ENCODE assay signal across 11 mouse cellular contexts in genomic region chr11:75529771-75530170, GRCm38 (mm10). TPM values are rescaled to one million over a fixed set of nuclear protein-coding genes. Genes with fewer than 3 reads are reported as not detected.
DNase-seq lines count a peak whose midpoint lies in the region; ATAC-seq and TF ChIP-seq lines count a peak whose summit lies in the region.
"Had no signal": no experiment of that assay in that cellular context is flagged by ENCODE, and none has a peak within 500 bp of the region (broad histone marks: within the 10 kb centered on the region; RNA-seq: fewer than 3 reads in every experiment).

No protein-coding gene starts in this region.

- no peak overlapping the region for H3K4me3 ChIP-seq in hindbrain, embryonic 12.5 days
- no peak overlapping the region for H3K4me3 ChIP-seq in hindbrain, embryonic 10.5 days
- H3K4me3 ChIP-seq in midbrain, embryonic 12.5 days: no peak overlapping the region
- H3K4me3 ChIP-seq in midbrain, embryonic 11.5 days (ENCODE audit: low read depth, low read length): no peak overlapping the region
- H3K4me3 ChIP-seq in MEL (ENCODE audit: control insufficient read depth in 1 of 2, insufficient read depth in 1 of 2, low read depth in 2 of 2, low read length in 2 of 2): no peak overlapping the region
- H3K4me3 ChIP-seq in midbrain, postnatal 0 days (ENCODE audit: low read depth, low read length): no peak overlapping the region

- H3K4me2 ChIP-seq in hindbrain, embryonic 12.5 days (replicated peaks): no peak overlapping the region
- 0 out of 2 replicates have a peak overlapping the region, but pooled peaks have one; percentile 88 for H3K4me2 ChIP-seq in midbrain, embryonic 12.5 days (replicated peaks)
- H3K4me2 ChIP-seq in midbrain, embryonic 11.5 days: no peak overlapping the region
- peak overlapping the region; percentile 96; the same call in 1 of the 2 replicates for H3K4me2 ChIP-seq in midbrain, postnatal 0 days (ENCODE audit: low read depth, low read length, poor library complexity, severe bottlenecking)

- no peaks in the 10 kb centered on the region for H3K9me3 ChIP-seq in hindbrain, embryonic 12.5 days (replicated peaks)
- H3K9me3 ChIP-seq in hindbrain, embryonic 10.5 days: no peaks in the 10 kb centered on the region
- no peaks in the 10 kb centered on the region for H3K9me3 ChIP-seq in midbrain, embryonic 12.5 days
- no peaks in the 10 kb centered on the region for H3K9me3 ChIP-seq in midbrain, embryonic 11.5 days (ENCODE audit: control insufficient read depth, low read length)
- no peaks in the 10 kb centered on the region for H3K9me3 ChIP-seq in MEL (replicated peaks; ENCODE audit: insufficient read depth, low read length)
- H3K9me3 ChIP-seq in midbrain, postnatal 0 days (ENCODE audit: low read length): no peaks in the 10 kb centered on the region
- H3K9me3 ChIP-seq: G1E; heart, embryonic 10.5 days had no signal

- no peak for ATAC-seq in hindbrain, embryonic 12.5 days (ENCODE audit: low FRiP score)
- ATAC-seq in midbrain, embryonic 12.5 days (ENCODE audit: low FRiP score, low read depth): no peak
- ATAC-seq in midbrain, embryonic 11.5 days (ENCODE audit: low FRiP score): no peak
- no peak for ATAC-seq in midbrain, postnatal 0 days (ENCODE audit: low FRiP score)

- no peak overlapping the region for H3K27ac ChIP-seq in hindbrain, embryonic 12.5 days
- no peak overlapping the region for H3K27ac ChIP-seq in hindbrain, embryonic 10.5 days
- no peak overlapping the region for H3K27ac ChIP-seq in midbrain, embryonic 12.5 days (replicated peaks)
- no peak overlapping the region for H3K27ac ChIP-seq in midbrain, embryonic 11.5 days (ENCODE audit: low read depth, low read length)
- no peak overlapping the region for H3K27ac ChIP-seq in MEL (ENCODE audit: control insufficient read depth, low read depth, low read length)
- H3K27ac ChIP-seq in midbrain, postnatal 0 days (ENCODE audit: low read depth, low read length): peak overlapping the region; percentile 99

- DNase-seq in hindbrain, embryonic 10.5 days (ENCODE audit: low spot score): no peak
- DNase-seq in midbrain, embryonic 11.5 days (ENCODE audit: low spot score, missing footprints): no peak
- no peak for DNase-seq in MEL (ENCODE audit: low read depth, low spot score)
- DNase-seq in midbrain, postnatal 0 days (ENCODE audit: low spot score): no peak
- no peak for DNase-seq in layer of hippocampus, adult 11-12 months (ENCODE audit: low spot score)

- no peaks in the 10 kb centered on the region for H3K27me3 ChIP-seq in hindbrain, embryonic 12.5 days
- 0 out of 2 replicates have a peak, but pooled peaks cover 8% of the 10 kb centered on the region for H3K27me3 ChIP-seq in hindbrain, embryonic 10.5 days (ENCODE audit: insufficient read depth, poor library complexity, severe bottlenecking)
- H3K27me3 ChIP-seq in midbrain, embryonic 12.5 days: no peaks in the 10 kb centered on the region; the same call in 1 of the 2 replicates
- no peaks in the 10 kb centered on the region for H3K27me3 ChIP-seq in midbrain, embryonic 11.5 days (ENCODE audit: control insufficient read depth, insufficient read depth, low read length)
- no peaks in the 10 kb centered on the region for H3K27me3 ChIP-seq in MEL (ENCODE audit: control insufficient read depth in 1 of 2, insufficient read depth in 2 of 2, low read length in 2 of 2)
- no peaks in the 10 kb centered on the region for H3K27me3 ChIP-seq in midbrain, postnatal 0 days (ENCODE audit: insufficient read depth, low read length)
- H3K27me3 ChIP-seq: CH12.LX had no signal

- no peaks in the 10 kb centered on the region for H3K36me3 ChIP-seq in hindbrain, embryonic 12.5 days
- no peaks in the 10 kb centered on the region for H3K36me3 ChIP-seq in hindbrain, embryonic 10.5 days
- no peaks in the 10 kb centered on the region for H3K36me3 ChIP-seq in midbrain, embryonic 12.5 days
- H3K36me3 ChIP-seq in midbrain, embryonic 11.5 days (ENCODE audit: control insufficient read depth, insufficient read depth, low read length): no peaks in the 10 kb centered on the region
- H3K36me3 ChIP-seq in MEL (ENCODE audit: control insufficient read depth in 1 of 2, insufficient read depth in 2 of 2, low read length in 2 of 2): peaks cover 0 to 20% of the 10 kb centered on the region in 2 experiments; a peak in 2 of 4 replicates
- H3K36me3 ChIP-seq in midbrain, postnatal 0 days (ENCODE audit: insufficient read depth, low read length): no peaks in the 10 kb centered on the region
- H3K36me3 ChIP-seq: G1E had no signal

- H3K79me2 ChIP-seq in MEL (ENCODE audit: control insufficient read depth, insufficient read depth, low read length, poor library complexity): peaks cover 10% of the 10 kb centered on the region

- H3K9ac ChIP-seq in hindbrain, embryonic 12.5 days: peak overlapping the region; percentile 4; the same call in 1 of the 2 replicates
- H3K9ac ChIP-seq in midbrain, embryonic 12.5 days (replicated peaks): no peak overlapping the region
- H3K9ac ChIP-seq in midbrain, embryonic 11.5 days (ENCODE audit: low read length): no peak overlapping the region
- H3K9ac ChIP-seq in MEL (ENCODE audit: control insufficient read depth, low read depth, low read length, poor library complexity, severe bottlenecking): no peak overlapping the region
- no peak overlapping the region for H3K9ac ChIP-seq in midbrain, postnatal 0 days (replicated peaks; ENCODE audit: low read length, poor library complexity, severe bottlenecking)

- no peak for TF ChIP-seq CTCF in MEL (IDR thresholded peaks at IDR 0.05 in 2 of 3, conservative IDR thresholded peaks at IDR 0.05 in 1 of 3; ENCODE audit: control insufficient read depth in 1 of 3, insufficient read depth in 1 of 3, low read depth in 2 of 3, low read length in 3 of 3, poor library complexity in 1 of 3, severe bottlenecking in 1 of 3)
- TF ChIP-seq CTCF in midbrain, postnatal 0 days (IDR thresholded peaks at IDR 0.05): no peak

- 51% methylated on average over 4 of the region's 4 CpGs for WGBS in hindbrain, embryonic 12.5 days
- 59% methylated on average over 4 of the region's 4 CpGs for whole genome bisulfite sequencing in hindbrain, embryonic 10.5 days
- WGBS in midbrain, embryonic 12.5 days: 58% methylated on average over 4 of the region's 4 CpGs
- 52% methylated on average over 4 of the region's 4 CpGs for WGBS in midbrain, embryonic 11.5 days
- 54% methylated on average over 4 of the region's 4 CpGs for WGBS in midbrain, postnatal 0 days

- TF ChIP-seq RAD21 in MEL (IDR thresholded peaks at IDR 0.05; ENCODE audit: low read depth, low read length): no peak

- TF ChIP-seq POLR2A in MEL (IDR thresholded peaks at IDR 0.05; ENCODE audit: control insufficient read depth in 1 of 2, insufficient read depth in 1 of 2, low read depth in 1 of 2, low read length in 2 of 2, poor library complexity in 1 of 2): no peak

- peak; percentile 42 to 44; a peak in 2 of 4 replicates for TF ChIP-seq EP300 in MEL (IDR thresholded peaks at IDR 0.05; ENCODE audit: low read depth in 1 of 2, low read length in 2 of 2)

- H3K4me1 ChIP-seq in hindbrain, embryonic 12.5 days: peaks cover 18% of the 10 kb centered on the region
- H3K4me1 ChIP-seq in hindbrain, embryonic 10.5 days (replicated peaks): peaks cover 27% of the 10 kb centered on the region
- peaks cover 13% of the 10 kb centered on the region for H3K4me1 ChIP-seq in midbrain, embryonic 12.5 days
- H3K4me1 ChIP-seq in midbrain, embryonic 11.5 days (ENCODE audit: control insufficient read depth, insufficient read depth, low read length): peaks cover 5% of the 10 kb centered on the region
- peaks cover 3 to 25% of the 10 kb centered on the region in 2 experiments for H3K4me1 ChIP-seq in MEL (ENCODE audit: control insufficient read depth in 1 of 2, insufficient read depth in 2 of 2, low read length in 2 of 2)
- peaks cover 10% of the 10 kb centered on the region for H3K4me1 ChIP-seq in midbrain, postnatal 0 days (ENCODE audit: insufficient read depth, low read length)

RNA-seq across cellular contexts. Expression of gene Slc43a2, which starts 1.7 kb away (rescaled TPM):
- 15.9 and 16.5 TPM in 2 replicates for polyA plus RNA-seq in hindbrain, embryonic 12.5 days (2016; fragmentation: Nextera tagmentation; extraction: Ambion mirVana)
- polyA plus RNA-seq in hindbrain, embryonic 10.5 days (2016; fragmentation: Nextera tagmentation; extraction: Ambion mirVana): 5.2 and 7.1 TPM in 2 replicates
- polyA plus RNA-seq in midbrain, embryonic 12.5 days (2016; fragmentation: Nextera tagmentation; extraction: Ambion mirVana): 12.7 and 15.4 TPM in 2 replicates
- polyA plus RNA-seq in midbrain, embryonic 11.5 days (2014; fragmentation: Nextera tagmentation; extraction: Ambion mirVana): 3.3 and 3.7 TPM in 2 replicates
- total RNA-seq in MEL (2012; rRNA removed): 4.9 and 5.9 TPM in 2 replicates
- polyA plus RNA-seq in MEL (2012; ENCODE audit: insufficient read depth in 1 of 2, insufficient read length in 2 of 2, low read depth in 1 of 2, low replicate concordance in 2 of 2, missing spikeins in 1 of 2): 1 to 10 TPM in 1 of 2 experiments, not detected in 1; 8.4 TPM
- 34.3 and 34.5 TPM in 2 replicates for total RNA-seq in midbrain, postnatal 0 days (2014; rRNA removed)
- polyA plus RNA-seq in midbrain, postnatal 0 days (2015; fragmentation: Nextera tagmentation; extraction: Ambion mirVana): 17.0 and 20.4 TPM in 2 replicates

RNA-seq across cellular contexts. Expression of gene Scarf1, which starts 16.4 kb away (rescaled TPM):
- polyA plus RNA-seq in hindbrain, embryonic 12.5 days (2016; fragmentation: Nextera tagmentation; extraction: Ambion mirVana): 5.7 and 5.8 TPM in 2 replicates
- polyA plus RNA-seq in hindbrain, embryonic 10.5 days (2016; fragmentation: Nextera tagmentation; extraction: Ambion mirVana): 4.9 and 6.4 TPM in 2 replicates
- polyA plus RNA-seq in midbrain, embryonic 12.5 days (2016; fragmentation: Nextera tagmentation; extraction: Ambion mirVana): 4.7 TPM in 2 replicates
- 2.9 and 3.4 TPM in 2 replicates for polyA plus RNA-seq in midbrain, embryonic 11.5 days (2014; fragmentation: Nextera tagmentation; extraction: Ambion mirVana)
- 0.10 and 0.15 TPM in 2 replicates for total RNA-seq in MEL (2012; rRNA removed)
- under 1 TPM in 1 of 2 experiments, not detected in 1; 0.28 TPM for polyA plus RNA-seq in MEL (2012; ENCODE audit: insufficient read depth in 1 of 2, insufficient read length in 2 of 2, low read depth in 1 of 2, low replicate concordance in 2 of 2, missing spikeins in 1 of 2)
- total RNA-seq in midbrain, postnatal 0 days (2014; rRNA removed): 3.6 and 3.8 TPM in 2 replicates
- polyA plus RNA-seq in midbrain, postnatal 0 days (2015; fragmentation: Nextera tagmentation; extraction: Ambion mirVana): 3.0 and 3.5 TPM in 2 replicates

RNA-seq across cellular contexts. Expression of gene Rilp, which starts 19.9 kb away (rescaled TPM):
- 0.68 and 0.75 TPM in 2 replicates for polyA plus RNA-seq in hindbrain, embryonic 12.5 days (2016; fragmentation: Nextera tagmentation; extraction: Ambion mirVana)
- 0.35 and 0.65 TPM in 2 replicates for polyA plus RNA-seq in hindbrain, embryonic 10.5 days (2016; fragmentation: Nextera tagmentation; extraction: Ambion mirVana)
- polyA plus RNA-seq in midbrain, embryonic 12.5 days (2016; fragmentation: Nextera tagmentation; extraction: Ambion mirVana): 0.30 and 0.66 TPM in 2 replicates
- 0.53 and 0.72 TPM in 2 replicates for polyA plus RNA-seq in midbrain, embryonic 11.5 days (2014; fragmentation: Nextera tagmentation; extraction: Ambion mirVana)
- 0.16 and 0.19 TPM in 2 replicates for total RNA-seq in MEL (2012; rRNA removed)
- polyA plus RNA-seq in MEL (2012; ENCODE audit: insufficient read depth in 1 of 2, insufficient read length in 2 of 2, low read depth in 1 of 2, low replicate concordance in 2 of 2, missing spikeins in 1 of 2): under 1 TPM in 1 of 2 experiments, not detected in 1; 0.65 TPM
- total RNA-seq in midbrain, postnatal 0 days (2014; rRNA removed): 5.7 and 7.0 TPM in 2 replicates
- polyA plus RNA-seq in midbrain, postnatal 0 days (2015; fragmentation: Nextera tagmentation; extraction: Ambion mirVana): 6.9 and 7.5 TPM in 2 replicates
- total RNA-seq: hematopoietic stem cell, adult 5-6 weeks had no signal

RNA-seq across cellular contexts. Expression of gene Prpf8, which starts 43.2 kb away (rescaled TPM):
- polyA plus RNA-seq in hindbrain, embryonic 12.5 days (2016; fragmentation: Nextera tagmentation; extraction: Ambion mirVana): 68.9 and 74.2 TPM in 2 replicates
- 74.8 and 78.1 TPM in 2 replicates for polyA plus RNA-seq in hindbrain, embryonic 10.5 days (2016; fragmentation: Nextera tagmentation; extraction: Ambion mirVana)
- 78.5 and 81.6 TPM in 2 replicates for polyA plus RNA-seq in midbrain, embryonic 12.5 days (2016; fragmentation: Nextera tagmentation; extraction: Ambion mirVana)
- polyA plus RNA-seq in midbrain, embryonic 11.5 days (2014; fragmentation: Nextera tagmentation; extraction: Ambion mirVana): 94.9 and 100.0 TPM in 2 replicates
- 214 and 234 TPM in 2 replicates for total RNA-seq in MEL (2012; rRNA removed)
- 100 to 1,000 TPM; 276 to 644 TPM for polyA plus RNA-seq in MEL (2012; ENCODE audit: insufficient read depth in 1 of 2, insufficient read length in 2 of 2, low read depth in 1 of 2, low replicate concordance in 2 of 2, missing spikeins in 1 of 2)
- total RNA-seq in midbrain, postnatal 0 days (2014; rRNA removed): 121 and 129 TPM in 2 replicates
- 25.7 and 27.6 TPM in 2 replicates for polyA plus RNA-seq in midbrain, postnatal 0 days (2015; fragmentation: Nextera tagmentation; extraction: Ambion mirVana)

RNA-seq across cellular contexts. Expression of gene Pitpna, which starts 58.1 kb away (rescaled TPM):
- polyA plus RNA-seq in hindbrain, embryonic 12.5 days (2016; fragmentation: Nextera tagmentation; extraction: Ambion mirVana): 116 and 125 TPM in 2 replicates
- polyA plus RNA-seq in hindbrain, embryonic 10.5 days (2016; fragmentation: Nextera tagmentation; extraction: Ambion mirVana): 68.8 and 80.6 TPM in 2 replicates
- polyA plus RNA-seq in midbrain, embryonic 12.5 days (2016; fragmentation: Nextera tagmentation; extraction: Ambion mirVana): 107 and 114 TPM in 2 replicates
- 87.9 and 90.7 TPM in 2 replicates for polyA plus RNA-seq in midbrain, embryonic 11.5 days (2014; fragmentation: Nextera tagmentation; extraction: Ambion mirVana)
- total RNA-seq in MEL (2012; rRNA removed): 67.8 and 73.1 TPM in 2 replicates
- polyA plus RNA-seq in MEL (2012; ENCODE audit: insufficient read depth in 1 of 2, insufficient read length in 2 of 2, low read depth in 1 of 2, low replicate concordance in 2 of 2, missing spikeins in 1 of 2): 100 to 1,000 TPM; 194 to 709 TPM
- total RNA-seq in midbrain, postnatal 0 days (2014; rRNA removed): 105 and 108 TPM in 2 replicates
- polyA plus RNA-seq in midbrain, postnatal 0 days (2015; fragmentation: Nextera tagmentation; extraction: Ambion mirVana): 91.7 and 106 TPM in 2 replicates

Comparison
In these comparisons a context has a peak if more than half of its experiments do, and no peak if none do; other contexts are left out.
1. H3K4me2 ChIP-seq: peak in midbrain, embryonic 12.5 days (single experiment) and midbrain, postnatal 0 days (single experiment); none in hindbrain, embryonic 12.5 days (single experiment) and midbrain, embryonic 11.5 days (single experiment).